Mouse (Mus musculus): ENCODE measurements at regions not wholly inside any gene's neighbourhood (a gene's known extent, or its start where the extent isn't known, plus 50 kb on each side); places are given as distances from the start of the nearest gene placed in this dataset.

DNA sequence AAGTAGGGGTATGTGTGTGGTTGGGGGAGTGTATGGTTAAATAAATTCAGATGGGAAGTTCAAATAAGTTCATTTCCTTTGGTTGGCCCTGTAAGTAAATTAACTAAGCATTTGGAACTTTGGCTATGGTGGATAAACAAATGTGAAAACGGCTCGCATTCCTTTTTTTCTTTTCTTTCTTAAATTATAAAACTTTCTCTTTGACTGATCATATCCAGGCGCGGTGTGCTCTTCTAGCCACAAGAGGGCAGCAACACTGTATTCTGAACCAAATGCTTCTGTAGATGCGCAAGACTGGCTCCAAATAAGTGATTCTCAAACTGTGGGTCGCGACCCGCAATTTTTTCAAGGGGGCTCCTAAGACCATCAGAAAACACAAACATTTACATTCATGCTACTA is 1028.6 kb downstream of the 9330182O14Rik start:
- no peak for TF ChIP-seq GATA1 (IDR thresholded peaks at IDR 0.05; ENCODE audit: borderline replicate concordance, low read length)
- no peak for TF ChIP-seq FLI1 (IDR thresholded peaks at IDR 0.05; ENCODE audit: low read length)

All from megakaryocyte, embryonic 14.5 days (primary cell).